Mouse (Mus musculus) CD8-positive naive resting alpha-beta T cell, adult 2 months (primary cell): Measurements from ENCODE around the gene Cpxm1.

Experiments used
- DNase-seq, 2 experiments: peaks; one replicate each; pipeline ENCODE4 v3.0.0; 2022; ENCODE audit warnings: low read depth in 2 of 2, low spot score in 2 of 2

Cpxm1 gene

DNA sequence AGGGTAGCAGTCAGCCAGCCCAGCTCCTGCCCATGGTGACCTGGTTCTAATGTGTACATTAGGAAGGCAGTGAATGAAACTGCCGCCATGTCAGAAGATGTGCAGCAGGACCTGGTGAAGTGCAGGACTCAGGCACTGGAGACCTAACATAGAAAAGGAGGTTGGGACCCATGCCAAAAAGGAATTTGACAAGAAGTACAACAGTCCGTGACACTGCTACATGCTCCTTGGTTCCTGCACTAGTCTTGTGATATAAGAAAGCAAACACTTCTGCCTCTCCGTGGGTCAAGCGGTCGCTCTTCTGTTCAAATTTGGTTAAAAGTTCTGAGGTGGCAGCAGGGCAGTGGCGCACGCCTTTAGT is 56.2 kb downstream of the Cpxm1 start:
- no peak for DNase-seq
